Mouse (Mus musculus) myocyte (in vitro differentiated cells): ENCODE results near the gene Tmem131l. TPM values are rescaled to one million over a fixed set of nuclear protein-coding genes. Genes with fewer than 3 reads are reported as not detected.

Experiments used
- H3K27me3 ChIP-seq: one replicate; pipeline ENCODE4 v1.6.1; 2011; ENCODE audit not compliant: control insufficient read depth, insufficient read depth, insufficient read length
- H3K36me3 ChIP-seq: one replicate; pipeline ENCODE4 v1.6.1; 2011; ENCODE audit not compliant: control insufficient read depth, insufficient read depth
- H3K4me2 ChIP-seq: one replicate; pipeline ENCODE4 v1.6.1; 2011; ENCODE audit warnings: low read depth, control low read depth
- H3K4me3 ChIP-seq: one replicate; pipeline ENCODE4 v1.5.1; 2011; ENCODE audit warnings: mild to moderate bottlenecking, control low read depth, moderate library complexity
- H3K79me2 ChIP-seq: one replicate; pipeline ENCODE4 v1.6.1; 2011; ENCODE audit not compliant: control insufficient read depth, insufficient read depth
- H3ac ChIP-seq: one replicate; pipeline ENCODE4 v1.6.1; 2011; ENCODE audit not compliant: control insufficient read depth, insufficient read length
- CEBPB ChIP-seq: IDR thresholded peaks from 2 replicates; pipeline ENCODE4 v1.6.1; 2011; ENCODE audit warnings: mild to moderate bottlenecking, moderate library complexity; ENCODE audit not compliant: poor library complexity, insufficient read depth, severe bottlenecking
- E2F4 ChIP-seq: IDR thresholded peaks from one replicate; pipeline ENCODE4 v1.6.1; 2011; ENCODE audit warnings: mild to moderate bottlenecking, control low read depth, moderate library complexity; ENCODE audit not compliant: insufficient read depth
- MAX ChIP-seq: IDR thresholded peaks from one replicate; pipeline ENCODE4 v1.6.1; 2011; ENCODE audit warnings: low read depth, mild to moderate bottlenecking, control low read depth
- MYOD1 ChIP-seq, 3 experiments: IDR thresholded peaks; one replicate each; pipeline ENCODE4 v1.6.1; 2011; ENCODE audit warnings: control low read depth in 2 of 3, low read depth in 2 of 3, mild to moderate bottlenecking in 2 of 3, moderate library complexity in 1 of 3; ENCODE audit not compliant: insufficient read length in 2 of 3, control insufficient read depth in 1 of 3
- MYOG ChIP-seq, 3 experiments: IDR thresholded peaks; one replicate each; pipeline ENCODE4 v1.6.1; 2011; ENCODE audit warnings: control low read depth in 2 of 3, low read depth in 2 of 3, mild to moderate bottlenecking in 2 of 3; ENCODE audit not compliant: insufficient read length in 2 of 3, control insufficient read depth in 1 of 3, insufficient read depth in 1 of 3
- POLR2A ChIP-seq: IDR thresholded peaks from one replicate; pipeline ENCODE4 v1.6.1; 2011; ENCODE audit warnings: low read depth, mild to moderate bottlenecking, control low read depth, moderate library complexity; ENCODE audit not compliant: insufficient read length
- POLR2AphosphoS2 ChIP-seq: IDR thresholded peaks from one replicate; pipeline ENCODE4 v1.6.1; 2011; ENCODE audit warnings: low read depth, control low read depth; ENCODE audit not compliant: insufficient read length
- REST ChIP-seq: IDR thresholded peaks from one replicate; pipeline ENCODE4 v1.6.1; 2011; ENCODE audit warnings: mild to moderate bottlenecking, control low read depth, moderate library complexity; ENCODE audit not compliant: insufficient read depth, insufficient read length
- SRF ChIP-seq: IDR thresholded peaks from one replicate; pipeline ENCODE4 v1.6.1; 2011; ENCODE audit warnings: low read depth; ENCODE audit not compliant: control insufficient read depth, insufficient read length
- TCF12 ChIP-seq: IDR thresholded peaks from one replicate; pipeline ENCODE4 v1.6.1; 2011; ENCODE audit warnings: mild to moderate bottlenecking, control low read depth; ENCODE audit not compliant: poor library complexity, insufficient read depth, severe bottlenecking
- TCF3 ChIP-seq: IDR thresholded peaks from one replicate; pipeline ENCODE4 v1.6.1; 2011; ENCODE audit warnings: low read depth, control low read depth; ENCODE audit not compliant: insufficient read length
- USF1 ChIP-seq: IDR thresholded peaks from one replicate; pipeline ENCODE4 v1.6.1; 2011; ENCODE audit warnings: low read depth, mild to moderate bottlenecking, control low read depth, moderate library complexity
- polyA plus RNA-seq: library from polyadenylated mRNA; unstranded; fragments of >200 nt; fragmentation: generic; extraction: Trizol; gene quantifications from one replicate; pipeline ENCODE4 v1.2.1, GENCODE M21; 2012; ENCODE audit warnings: missing spikeins

Tmem131l gene
- polyA plus RNA-seq, 1 experiment = 11.0 TPM

GRCm38 (mm10) chr3:83938871-83939270 lies 101.1 kb downstream of the Tmem131l start:
- Histone ChIP-seq H3K4me2 (no peak overlapping the region), H3ac (no peak overlapping the region), H3K36me3 (no peaks in the 10 kb centered on the region), H3K79me2 (no peaks in the 10 kb centered on the region), H3K4me3 (no peak overlapping the region), H3K27me3 (no peaks in the 10 kb centered on the region)
- TF ChIP-seq MYOG (IDR thresholded peaks at IDR 0.05; ENCODE audit: control insufficient read depth in 1 of 3, insufficient read depth in 1 of 3, insufficient read length in 2 of 3, low read depth in 2 of 3) (no peak), MAX (no peak)

DNA sequence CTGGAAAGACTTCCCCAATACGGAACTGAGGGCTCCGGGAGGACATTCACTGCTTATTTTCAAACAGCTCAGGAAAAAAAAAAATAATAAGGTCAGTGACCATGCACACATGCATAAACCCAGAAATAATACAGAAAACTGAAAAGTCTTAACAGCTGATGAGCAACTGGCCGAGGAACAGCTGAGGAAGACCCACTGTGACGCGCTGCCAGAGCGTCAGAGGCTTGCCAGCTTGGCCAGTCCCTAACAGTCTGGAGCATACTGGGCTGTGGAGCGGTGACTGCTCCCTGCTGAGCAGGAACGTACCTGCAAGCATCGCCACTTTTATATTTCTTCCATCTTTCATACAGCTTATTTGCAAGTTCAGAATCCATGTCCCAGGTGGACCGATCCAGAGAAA lies 105.5 kb downstream of the Tmem131l start:
- Histone ChIP-seq H3K79me2 (no peaks in the 10 kb centered on the region), H3K4me2 (no peak overlapping the region), H3ac (no peak overlapping the region), H3K36me3 (no peaks in the 10 kb centered on the region), H3K4me3 (no peak overlapping the region), H3K27me3 (no peaks in the 10 kb centered on the region)
- TF ChIP-seq TCF3 (peak; percentile 61), TCF12 (peak; percentile 61), MYOD1 (IDR thresholded peaks at IDR 0.05; ENCODE audit: control insufficient read depth in 1 of 3, insufficient read length in 2 of 3, low read depth in 2 of 3) (peak in 2 of 3 experiments; percentile 90 to 93), MYOG (IDR thresholded peaks at IDR 0.05; ENCODE audit: control insufficient read depth in 1 of 3, insufficient read depth in 1 of 3, insufficient read length in 2 of 3, low read depth in 2 of 3) (peak; percentile 44 to 96 (median 93)), E2F4 (no peak)

DNA sequence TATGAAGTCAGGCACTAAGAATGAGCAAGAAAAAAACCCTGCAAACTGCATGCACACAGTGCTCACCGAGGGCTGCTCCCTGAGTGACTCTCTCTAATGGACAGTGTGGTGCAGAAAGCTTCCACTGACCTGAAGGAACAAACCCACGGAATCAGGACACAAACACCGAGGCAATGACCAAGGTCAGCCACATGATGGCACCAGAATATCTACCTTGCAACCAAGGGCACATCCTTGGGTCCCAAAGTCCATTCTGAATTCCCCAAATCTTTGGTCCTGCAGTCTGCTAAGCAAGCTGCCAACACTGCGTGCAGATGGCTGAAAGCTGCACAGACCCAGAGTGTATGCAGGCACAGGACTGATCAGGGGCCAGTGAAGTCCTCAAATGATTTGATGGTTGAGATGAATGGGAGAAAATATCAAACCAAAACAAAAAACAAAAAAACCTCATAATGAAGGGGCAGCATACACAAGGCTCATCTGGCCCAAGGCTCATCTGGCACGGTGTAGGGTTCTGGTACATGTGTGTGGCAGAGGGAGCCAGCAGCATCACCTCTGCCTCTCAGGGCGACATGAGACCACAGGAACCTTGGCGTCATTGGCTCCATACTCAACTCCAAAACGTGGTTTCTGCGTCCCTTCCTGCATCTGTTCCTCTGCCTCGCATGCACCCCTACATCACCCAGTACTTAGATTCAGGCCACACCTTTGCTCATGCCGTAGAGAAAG lies 124.0 kb downstream of the Tmem131l start:
- H3ac ChIP-seq = no peak overlapping the region
- no peak overlapping the region for H3K4me3 ChIP-seq
- no peak overlapping the region for H3K4me2 ChIP-seq
- no peaks in the 10 kb centered on the region for H3K79me2 ChIP-seq
- H3K36me3 ChIP-seq = peaks cover 19% of the 10 kb centered on the region
- H3K27me3 ChIP-seq = no peaks in the 10 kb centered on the region
- no peak for TF ChIP-seq MYOD1 (IDR thresholded peaks at IDR 0.05; ENCODE audit: control insufficient read depth in 1 of 3, insufficient read length in 2 of 3, low read depth in 2 of 3)

- no peak overlapping the region for H3ac ChIP-seq
- no peak overlapping the region for H3K4me2 ChIP-seq
- H3K27me3 ChIP-seq = no peaks in the 10 kb centered on the region
- no peak overlapping the region for H3K4me3 ChIP-seq
- H3K79me2 ChIP-seq = no peaks in the 10 kb centered on the region
- peaks cover 22% of the 10 kb centered on the region for H3K36me3 ChIP-seq
- no peak for TF ChIP-seq TCF3
- TF ChIP-seq REST = no peak
- TF ChIP-seq E2F4 = no peak
- no peak for TF ChIP-seq POLR2AphosphoS2
- TF ChIP-seq USF1 = no peak
- TF ChIP-seq POLR2A = no peak
- TF ChIP-seq SRF = no peak
- TF ChIP-seq MAX = no peak
- no peak for TF ChIP-seq TCF12
- TF ChIP-seq MYOD1 (IDR thresholded peaks at IDR 0.05; ENCODE audit: control insufficient read depth in 1 of 3, insufficient read length in 2 of 3, low read depth in 2 of 3) = no peak
- TF ChIP-seq MYOG (IDR thresholded peaks at IDR 0.05; ENCODE audit: control insufficient read depth in 1 of 3, insufficient read depth in 1 of 3, insufficient read length in 2 of 3, low read depth in 2 of 3) = no peak
- no peak for TF ChIP-seq CEBPB
Measured at GRCm38 (mm10) chr3:83915102-83915501, 124.9 kb downstream of the Tmem131l start.

- Histone ChIP-seq H3K27me3 (no peaks in the 10 kb centered on the region), H3K4me3 (no peak overlapping the region), H3K36me3 (peaks cover 15% of the 10 kb centered on the region), H3K4me2 (no peak overlapping the region), H3ac (no peak overlapping the region), H3K79me2 (no peaks in the 10 kb centered on the region)
- TF ChIP-seq POLR2AphosphoS2 (no peak), SRF (no peak), USF1 (no peak), TCF12 (no peak), POLR2A (no peak)
Measured at GRCm38 (mm10) chr3:83910707-83911106, 129.3 kb downstream of the Tmem131l start.

DNA sequence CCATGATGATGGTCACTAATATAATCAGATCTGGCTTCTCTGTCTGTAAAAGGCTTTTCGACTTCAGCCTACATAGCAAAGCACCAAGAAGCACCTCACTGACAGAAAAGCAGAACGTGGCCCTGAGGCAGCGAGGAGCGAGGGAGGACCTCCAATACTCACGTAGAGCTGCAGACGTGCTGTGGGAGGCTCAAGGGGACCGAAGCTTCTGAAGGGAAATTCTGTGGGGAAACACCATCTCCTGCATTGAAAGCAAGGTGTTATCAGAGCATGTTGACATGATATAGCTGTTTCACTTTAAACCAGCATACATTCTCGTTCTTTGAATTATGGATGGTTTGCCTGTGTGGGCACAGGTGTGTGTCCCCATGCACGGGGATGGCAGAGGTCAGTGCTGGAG lies 133.8 kb downstream of the Tmem131l start:
- H3K79me2 ChIP-seq = no peaks in the 10 kb centered on the region
- no peak overlapping the region for H3K4me3 ChIP-seq
- no peak overlapping the region for H3K4me2 ChIP-seq
- peaks cover 12% of the 10 kb centered on the region for H3K36me3 ChIP-seq
- no peak for TF ChIP-seq USF1
- TF ChIP-seq REST = no peak
- no peak overlapping the region for H3ac ChIP-seq
- no peaks in the 10 kb centered on the region for H3K27me3 ChIP-seq
